Mouse (Mus musculus): ENCODE measurements around the gene Lsm3. TPM values are rescaled to one million over a fixed set of nuclear protein-coding genes. Genes with fewer than 3 reads are reported as not detected.

Gene Lsm3
- polyA plus RNA-seq, 1 experiment from 2014 or later, result 292 TPM

DNA sequence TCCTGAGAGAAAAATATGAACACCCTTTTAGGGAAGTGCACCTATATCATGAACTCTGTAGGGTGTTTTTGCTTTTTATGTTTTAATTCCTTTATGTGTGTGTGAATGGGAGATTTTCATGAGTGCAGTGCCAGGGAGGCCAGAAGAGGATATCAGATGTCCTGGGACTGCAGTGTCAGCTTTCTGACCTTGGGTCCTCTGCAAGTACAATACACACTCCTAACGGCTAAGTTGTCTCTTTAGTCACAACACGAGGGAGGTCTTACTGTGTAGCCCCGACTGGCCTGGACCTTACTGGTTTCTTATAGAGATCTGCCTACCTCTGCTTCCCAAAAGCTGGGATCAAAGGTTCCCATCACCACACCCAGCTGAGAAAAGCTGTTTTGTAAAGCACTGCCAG lies 37.0 kb downstream of the Lsm3 start:
- no peak overlapping the region for H3K27ac ChIP-seq (ENCODE audit: low read depth, low read length)
- ATAC-seq (ENCODE audit: insufficient read depth, low FRiP score, low TSS enrichment) (no peak), DNase-seq (ENCODE audit: low spot score) (no peak)
- H3K27me3 ChIP-seq (ENCODE audit: control insufficient read depth, insufficient read depth, low read length), result no peaks in the 10 kb centered on the region
- H3K4me3 ChIP-seq (ENCODE audit: low read depth, low read length), result no peak overlapping the region
- no peaks in the 10 kb centered on the region for H3K36me3 ChIP-seq (ENCODE audit: control insufficient read depth, insufficient read depth, low read length)
- WGBS, result 49% methylated on average over 3 of the region's 3 CpGs
- H3K4me2 ChIP-seq (ENCODE audit: low read depth), result no peak overlapping the region
- H3K9me3 ChIP-seq (ENCODE audit: control insufficient read depth, low read length), result no peaks in the 10 kb centered on the region
- no peak overlapping the region for H3K9ac ChIP-seq (ENCODE audit: low read length)
- no peaks in the 10 kb centered on the region for H3K4me1 ChIP-seq (ENCODE audit: control insufficient read depth, insufficient read depth, low read length)

DNA sequence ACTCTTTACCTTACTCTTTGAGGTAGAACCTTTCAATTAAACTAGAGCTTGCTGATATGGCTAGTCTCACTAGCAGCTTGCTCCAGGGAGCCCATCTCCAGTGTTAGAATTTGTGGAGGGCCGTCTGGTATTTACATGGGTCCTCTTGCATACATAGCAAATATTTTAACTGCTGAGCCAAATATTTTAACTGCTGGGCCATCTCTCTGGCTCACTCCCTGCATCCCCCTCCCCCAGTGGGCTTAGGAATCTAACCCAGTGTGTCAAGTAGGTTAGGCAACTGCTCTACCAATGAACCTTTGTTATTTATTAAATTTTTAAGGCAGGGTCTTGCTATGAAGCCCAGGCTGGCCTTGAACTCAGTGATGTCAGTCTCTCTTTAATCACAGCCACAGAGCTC lies 42.8 kb downstream of the Lsm3 start:
- Histone ChIP-seq H3K4me3 (ENCODE audit: low read depth, low read length) (no peak overlapping the region), H3K36me3 (ENCODE audit: control insufficient read depth, insufficient read depth, low read length) (no peaks in the 10 kb centered on the region), H3K27ac (ENCODE audit: low read depth, low read length) (no peak overlapping the region), H3K9ac (ENCODE audit: low read length) (no peak overlapping the region), H3K27me3 (ENCODE audit: control insufficient read depth, insufficient read depth, low read length) (no peaks in the 10 kb centered on the region), H3K4me2 (ENCODE audit: low read depth) (no peak overlapping the region), H3K9me3 (ENCODE audit: control insufficient read depth, low read length) (no peaks in the 10 kb centered on the region), H3K4me1 (ENCODE audit: control insufficient read depth, insufficient read depth, low read length) (no peaks in the 10 kb centered on the region)
- 80% methylated on average over 1 of the region's 1 CpGs for WGBS
- DNase-seq (ENCODE audit: low spot score), result no peak
- no peak for ATAC-seq (ENCODE audit: insufficient read depth, low FRiP score, low TSS enrichment)

DNA sequence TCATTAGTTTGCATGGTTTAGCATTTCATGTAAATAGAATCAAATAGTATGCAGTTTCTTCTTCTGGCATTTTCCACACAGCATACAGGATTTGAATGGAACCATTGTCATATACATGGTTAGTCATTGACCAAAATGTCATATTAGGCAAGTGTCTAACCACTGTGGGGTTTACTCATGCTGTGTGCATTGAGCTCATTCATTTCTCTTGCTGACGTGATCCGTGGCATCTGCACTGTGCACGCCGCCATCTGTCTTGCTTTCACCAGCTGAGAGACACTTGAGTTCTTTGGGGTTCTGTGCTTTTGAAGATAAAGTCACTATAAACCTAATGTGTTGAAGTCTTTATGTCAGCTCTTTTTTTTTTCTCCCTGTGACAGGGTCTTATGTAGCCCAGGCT lies 43.6 kb downstream of the Lsm3 start:
- H3K27ac ChIP-seq (ENCODE audit: low read depth, low read length), result no peak overlapping the region
- DNase-seq (ENCODE audit: low spot score) (no peak), ATAC-seq (ENCODE audit: insufficient read depth, low FRiP score, low TSS enrichment) (no peak)
- H3K4me3 ChIP-seq (ENCODE audit: low read depth, low read length), result no peak overlapping the region
- no peak overlapping the region for H3K9ac ChIP-seq (ENCODE audit: low read length)
- H3K9me3 ChIP-seq (ENCODE audit: control insufficient read depth, low read length), result no peaks in the 10 kb centered on the region
- no peaks in the 10 kb centered on the region for H3K27me3 ChIP-seq (ENCODE audit: control insufficient read depth, insufficient read depth, low read length)
- no peaks in the 10 kb centered on the region for H3K36me3 ChIP-seq (ENCODE audit: control insufficient read depth, insufficient read depth, low read length)
- no peak overlapping the region for H3K4me2 ChIP-seq (ENCODE audit: low read depth)
- 82% methylated on average over 4 of the region's 4 CpGs for WGBS
- H3K4me1 ChIP-seq (ENCODE audit: control insufficient read depth, insufficient read depth, low read length), result no peaks in the 10 kb centered on the region

DNA sequence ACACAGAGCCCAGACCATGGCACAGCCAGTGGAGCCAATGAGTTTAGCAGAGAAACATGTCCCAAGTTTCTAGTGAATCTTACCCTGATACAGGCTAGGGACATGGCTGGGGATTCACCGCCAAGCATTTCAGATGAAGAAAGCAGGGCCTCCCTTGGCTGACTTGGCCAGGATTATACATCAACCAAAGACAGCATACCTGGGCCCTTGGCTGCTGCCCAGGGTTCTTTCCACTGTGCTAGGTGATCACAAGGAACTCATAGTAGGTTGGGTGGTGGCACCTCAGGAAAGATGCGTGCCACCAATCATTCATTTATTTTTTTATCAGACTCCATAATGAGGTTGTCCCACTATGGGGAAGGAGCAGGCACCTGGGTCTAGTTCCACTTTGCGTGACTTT lies 44.5 kb downstream of the Lsm3 start:
- Histone ChIP-seq H3K27me3 (ENCODE audit: control insufficient read depth, insufficient read depth, low read length) (no peaks in the 10 kb centered on the region), H3K4me1 (ENCODE audit: control insufficient read depth, insufficient read depth, low read length) (no peaks in the 10 kb centered on the region), H3K9me3 (ENCODE audit: control insufficient read depth, low read length) (no peaks in the 10 kb centered on the region), H3K4me2 (ENCODE audit: low read depth) (no peak overlapping the region), H3K36me3 (ENCODE audit: control insufficient read depth, insufficient read depth, low read length) (no peaks in the 10 kb centered on the region), H3K9ac (ENCODE audit: low read length) (no peak overlapping the region), H3K4me3 (ENCODE audit: low read depth, low read length) (no peak overlapping the region), H3K27ac (ENCODE audit: low read depth, low read length) (no peak overlapping the region)
- WGBS, result 97% methylated on average over 3 of the region's 3 CpGs
- ATAC-seq (ENCODE audit: insufficient read depth, low FRiP score, low TSS enrichment) (no peak), DNase-seq (ENCODE audit: low spot score) (no peak)

DNA sequence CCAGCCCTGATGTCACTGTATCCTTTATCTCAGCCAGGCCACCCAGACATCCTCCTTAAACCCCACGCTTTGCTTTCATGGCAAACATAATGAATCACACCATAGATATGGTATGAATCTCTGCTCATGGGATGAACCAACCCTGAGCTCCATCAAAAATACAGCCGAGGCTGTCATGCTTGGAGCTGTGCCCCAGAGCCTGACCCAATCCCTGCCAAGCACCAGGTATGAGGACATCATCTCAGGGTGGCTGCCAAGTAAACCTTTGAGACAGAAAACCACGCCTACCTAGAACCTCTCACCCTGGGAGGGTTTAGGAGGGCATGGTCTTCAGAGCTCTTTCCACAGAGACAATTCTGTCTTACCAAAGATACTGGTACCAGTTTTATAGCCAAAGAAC lies 47.3 kb downstream of the Lsm3 start:
- H3K4me1 ChIP-seq (ENCODE audit: control insufficient read depth, insufficient read depth, low read length), result no peaks in the 10 kb centered on the region
- H3K9me3 ChIP-seq (ENCODE audit: control insufficient read depth, low read length), result no peaks in the 10 kb centered on the region
- DNase-seq (ENCODE audit: low spot score) (no peak), ATAC-seq (ENCODE audit: insufficient read depth, low FRiP score, low TSS enrichment) (no peak)
- H3K9ac ChIP-seq (ENCODE audit: low read length), result no peak overlapping the region
- H3K4me2 ChIP-seq (ENCODE audit: low read depth), result no peak overlapping the region
- H3K36me3 ChIP-seq (ENCODE audit: control insufficient read depth, insufficient read depth, low read length), result no peaks in the 10 kb centered on the region
- H3K27me3 ChIP-seq (ENCODE audit: control insufficient read depth, insufficient read depth, low read length), result no peaks in the 10 kb centered on the region
- no peak overlapping the region for H3K27ac ChIP-seq (ENCODE audit: low read depth, low read length)
- no peak overlapping the region for H3K4me3 ChIP-seq (ENCODE audit: low read depth, low read length)
- 90% methylated on average over 3 of the region's 3 CpGs for WGBS

DNA sequence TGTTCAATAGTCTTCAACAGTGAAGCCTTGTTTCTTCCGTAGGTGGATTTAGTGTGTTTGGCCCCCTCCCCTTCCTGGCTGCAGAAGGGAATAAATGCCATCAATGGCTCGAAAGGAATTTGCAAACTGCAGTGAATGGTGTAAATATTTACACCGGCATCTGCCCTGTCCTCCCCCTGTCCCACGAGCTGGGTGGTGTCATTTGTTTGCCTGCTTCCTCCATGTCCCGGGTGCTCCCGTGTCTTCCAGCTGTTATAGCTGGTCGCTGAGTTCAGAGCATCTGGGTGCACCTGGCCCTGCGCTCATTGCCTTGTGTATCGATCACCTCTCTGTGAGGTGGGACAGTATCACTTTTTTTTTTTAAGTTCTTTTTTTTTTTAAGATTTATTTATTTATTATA lies 50.7 kb downstream of the Lsm3 start:
- no peaks in the 10 kb centered on the region for H3K4me1 ChIP-seq (ENCODE audit: control insufficient read depth, insufficient read depth, low read length)
- 64% methylated on average over 9 of the region's 9 CpGs for WGBS
- H3K9ac ChIP-seq (ENCODE audit: low read length), result no peak overlapping the region
- no peak overlapping the region for H3K4me3 ChIP-seq (ENCODE audit: low read depth, low read length)
- no peak for DNase-seq (ENCODE audit: low spot score)
- no peaks in the 10 kb centered on the region for H3K9me3 ChIP-seq (ENCODE audit: control insufficient read depth, low read length)
- H3K4me2 ChIP-seq (ENCODE audit: low read depth), result no peak overlapping the region
- H3K27me3 ChIP-seq (ENCODE audit: control insufficient read depth, insufficient read depth, low read length), result no peaks in the 10 kb centered on the region
- ATAC-seq (ENCODE audit: insufficient read depth, low FRiP score, low TSS enrichment), result no peak
- no peak overlapping the region for H3K27ac ChIP-seq (ENCODE audit: low read depth, low read length)
- H3K36me3 ChIP-seq (ENCODE audit: control insufficient read depth, insufficient read depth, low read length), result no peaks in the 10 kb centered on the region

Other genes with a start within 250 kb of the Lsm3 start
- gene Wnt7a, start 104.6 kb upstream of the Lsm3 start, polyA plus RNA-seq (2014; fragmentation: Nextera tagmentation; extraction: Ambion mirVana), result 10.9 and 11.5 TPM in 2 replicates
- 26.6 and 26.8 TPM in 2 replicates for gene Chchd4, start 42.4 kb upstream of the Lsm3 start, polyA plus RNA-seq (2014; fragmentation: Nextera tagmentation; extraction: Ambion mirVana)
- 56.8 and 60.9 TPM in 2 replicates for gene Tmem43, start 42.2 kb upstream of the Lsm3 start, polyA plus RNA-seq (2014; fragmentation: Nextera tagmentation; extraction: Ambion mirVana)
- gene Xpc, start within 50 bp of the Lsm3 start, polyA plus RNA-seq (2014; fragmentation: Nextera tagmentation; extraction: Ambion mirVana), result 22.2 and 23.9 TPM in 2 replicates
- 47.7 and 53.0 TPM in 2 replicates for gene Slc6a6, start 168.1 kb downstream of the Lsm3 start, polyA plus RNA-seq (2014; fragmentation: Nextera tagmentation; extraction: Ambion mirVana)

Data from neural tube, embryonic 11.5 days (tissue).